Mouse (Mus musculus) lung, adult 2 months (tissue): ENCODE measurements at regions not wholly inside any gene's neighbourhood (a gene's known extent, or its start where the extent isn't known, plus 50 kb on each side); places are given as distances from the start of the nearest gene placed in this dataset.

ENCODE experiments used
- CTCF ChIP-seq: fragments of 200-500 bp; IDR thresholded peaks from 2 replicates; pipeline ENCODE4 v1.5.1; 2011; ENCODE audit warnings: mild to moderate bottlenecking, low read length, control low read depth; ENCODE audit not compliant: insufficient read depth
- POLR2A ChIP-seq: fragments of 200-500 bp; IDR thresholded peaks from 2 replicates; pipeline ENCODE4 v1.6.1; 2011; ENCODE audit warnings: low read depth, mild to moderate bottlenecking, control low read depth, low read length, borderline replicate concordance; ENCODE audit errors: extremely low read depth

- TF ChIP-seq CTCF (0 out of 2 replicates have a peak, but pooled peaks have one; percentile 27), POLR2A (no peak)
These were observed 179.9 kb downstream of the Bcl11a start for GRCm38 (mm10) chr11:24257741-24258140.
